Mouse (Mus musculus) monocyte, adult 5-6 weeks (primary cell): Measurements from ENCODE around the gene Fpgs. TPM values are rescaled to one million over a fixed set of nuclear protein-coding genes. Genes with fewer than 3 reads are reported as not detected.

Source experiments
- ATAC-seq: fragments of 153-309, 156-312 bp; replicated peaks from 2 replicates; pipeline ENCODE4 v1.8.0; 2017; ENCODE audit warnings: mild to moderate bottlenecking; ENCODE audit not compliant: low TSS enrichment, insufficient number of reproducible peaks, severe bottlenecking, poor library complexity, low FRiP score
- total RNA-seq: library from RNA; stranded (forward); fragments of 200-1000, 200-491, 200-594 nt; gene quantifications from 3 replicates; pipeline ENCODE4 v1.2.3, GENCODE M21; 2017

Fpgs gene
- total RNA-seq, 1 experiment from 2014 or later, result 6.4 TPM

- no peak for ATAC-seq
Measured at GRCm38 (mm10) chr2:32680961-32681650, 22.8 kb downstream of the Fpgs start.

- ATAC-seq, result no peak
Measured at GRCm38 (mm10) chr2:32680051-32680451, 23.9 kb downstream of the Fpgs start.

- ATAC-seq, result no peak
Measured at GRCm38 (mm10) chr2:32677683-32678082, 26.3 kb downstream of the Fpgs start.

- no peak for ATAC-seq
Measured at GRCm38 (mm10) chr2:32676821-32677220, 27.1 kb downstream of the Fpgs start.

GRCm38 (mm10) chr2:32673176-32673917 lies 30.6 kb downstream of the Fpgs start:
- no peak for ATAC-seq

GRCm38 (mm10) chr2:32671907-32672595 lies 31.9 kb downstream of the Fpgs start:
- ATAC-seq, result no peak

GRCm38 (mm10) chr2:32671147-32671546 lies 32.8 kb downstream of the Fpgs start:
- no peak for ATAC-seq

GRCm38 (mm10) chr2:32669876-32670275 lies 34.1 kb downstream of the Fpgs start:
- no peak for ATAC-seq

- ATAC-seq, result no peak
Measured at GRCm38 (mm10) chr2:32668176-32668575, 35.8 kb downstream of the Fpgs start.

- no peak for ATAC-seq
Measured at GRCm38 (mm10) chr2:32667775-32668174, 36.2 kb downstream of the Fpgs start.

GRCm38 (mm10) chr2:32665853-32666252 lies 38.1 kb downstream of the Fpgs start:
- no peak for ATAC-seq

- no peak for ATAC-seq
Measured at GRCm38 (mm10) chr2:32665345-32665744, 38.6 kb downstream of the Fpgs start.

GRCm38 (mm10) chr2:32662291-32662690 lies 41.7 kb downstream of the Fpgs start:
- ATAC-seq, result no peak

GRCm38 (mm10) chr2:32661509-32662107 lies 42.3 kb downstream of the Fpgs start:
- no peak for ATAC-seq

- ATAC-seq, result no peak
Measured at GRCm38 (mm10) chr2:32658873-32659272, 45.1 kb downstream of the Fpgs start.

- ATAC-seq, result no peak
Measured at GRCm38 (mm10) chr2:32655826-32656225, 48.1 kb downstream of the Fpgs start.

- no peak for ATAC-seq
Measured at GRCm38 (mm10) chr2:32655394-32655744, 48.6 kb downstream of the Fpgs start.

- no peak for ATAC-seq
Measured at GRCm38 (mm10) chr2:32654743-32655393, 49.1 kb downstream of the Fpgs start.

GRCm38 (mm10) chr2:32653764-32654163 lies 50.2 kb downstream of the Fpgs start:
- ATAC-seq, result no peak
